Mouse (Mus musculus): ENCODE measurements around the gene Fbxw8.

- no peak for TF ChIP-seq CTCF (IDR thresholded peaks at IDR 0.05; ENCODE audit: extremely low read depth, insufficient read length, insufficient replicate concordance, low read depth, low read length)
- no peak for TF ChIP-seq POLR2A (IDR thresholded peaks at IDR 0.05; ENCODE audit: low read depth, low read length)
Observed at GRCm38 (mm10) chr5:118063181-118063621, 92.1 kb downstream of the Fbxw8 start.
